Mouse (Mus musculus) neural tube, embryonic 11.5 days (tissue): ENCODE measurements around the gene Cebpg. TPM values are rescaled to one million over a fixed set of nuclear protein-coding genes. Genes with fewer than 3 reads are reported as not detected.

Experiments
- ATAC-seq: fragments of 200-750 bp; cut with Nextera tagmentation; 2 replicates; pipeline ENCODE4 v1.8.0; 2017; ENCODE audit warnings: moderate number of reproducible peaks, mild to moderate bottlenecking, moderate TSS enrichment, moderate library complexity; ENCODE audit not compliant: insufficient read depth, low FRiP score, low TSS enrichment
- DNase-seq: peaks from one replicate; pipeline ENCODE4 v3.0.0-alpha.2; 2015; ENCODE audit warnings: low spot score
- H3K27ac ChIP-seq: fragments of 300-500 bp; sonication (generic); 2 replicates; pipeline ENCODE4 v1.5.1; 2014; ENCODE audit warnings: low read depth, mild to moderate bottlenecking, low read length
- H3K27me3 ChIP-seq: fragments of 300-500 bp; sonication (generic); 2 replicates; pipeline ENCODE4 v1.6.1; 2014; ENCODE audit warnings: mild to moderate bottlenecking, low read length, mixed read lengths; ENCODE audit not compliant: control insufficient read depth, insufficient read depth
- H3K36me3 ChIP-seq: fragments of 300-500 bp; sonication (generic); 2 replicates; pipeline ENCODE4 v1.6.1; 2014; ENCODE audit warnings: mild to moderate bottlenecking, low read length, moderate library complexity, mixed read lengths; ENCODE audit not compliant: control insufficient read depth, insufficient read depth
- H3K4me1 ChIP-seq: fragments of 300-500 bp; sonication (generic); 2 replicates; pipeline ENCODE4 v1.6.1; 2014; ENCODE audit warnings: low read length, mixed read lengths; ENCODE audit not compliant: control insufficient read depth, insufficient read depth
- H3K4me2 ChIP-seq: fragments of 300-500 bp; sonication (generic); 2 replicates; pipeline ENCODE4 v1.6.1; 2014; ENCODE audit warnings: low read depth, mild to moderate bottlenecking, moderate library complexity
- H3K4me3 ChIP-seq: fragments of 300-500 bp; sonication (generic); 2 replicates; pipeline ENCODE4 v1.5.1; 2014; ENCODE audit warnings: low read depth, low read length
- H3K9ac ChIP-seq: fragments of 300-500 bp; sonication (generic); 2 replicates; pipeline ENCODE4 v1.6.1; 2014; ENCODE audit warnings: mild to moderate bottlenecking, low read length
- H3K9me3 ChIP-seq: fragments of 300-500 bp; sonication (generic); 2 replicates; pipeline ENCODE4 v1.6.1; 2016; ENCODE audit warnings: low read length; ENCODE audit not compliant: control insufficient read depth
- WGBS: fragments of 180-500 bp; shearing (Covaris S2); extraction: QIAGEN DNeasy Blood & Tissue Kit; methylation state at CpG from one replicate; pipeline ENCODE4 v1.1.7; 2014; 5-methylcytosine and 5-hydroxymethylcytosine counted together
- polyA plus RNA-seq: library from polyadenylated mRNA; unstranded; fragments of >200 nt; fragmentation: Nextera tagmentation; extraction: Ambion mirVana; gene quantifications from 2 replicates; pipeline ENCODE4 v1.2.1, GENCODE M21; 2014

The Cebpg gene
- polyA plus RNA-seq, 1 experiment from 2014 or later = 37.5 TPM

DNA sequence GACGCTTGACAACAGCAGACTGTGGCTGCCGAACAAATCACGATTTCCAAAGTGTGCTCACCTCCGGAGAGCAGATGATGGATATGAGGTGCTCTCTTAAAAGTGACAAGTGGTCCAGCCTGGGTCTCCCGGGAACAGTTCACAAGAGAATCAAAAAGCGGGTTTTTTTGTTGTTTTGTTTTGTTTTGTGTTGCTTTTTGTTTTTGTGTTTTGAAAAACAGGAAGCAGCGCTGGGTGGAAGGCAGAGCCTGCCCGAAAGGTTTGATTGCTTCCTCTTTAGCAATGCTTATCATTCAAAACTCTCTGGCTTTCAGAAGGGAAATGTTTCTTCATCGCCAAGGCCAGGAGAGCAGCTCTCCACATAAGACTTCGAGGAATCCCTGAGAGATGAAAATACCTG, 626 bp upstream of the Cebpg start:
- WGBS = 30% methylated on average over 10 of the region's 10 CpGs
- Histone ChIP-seq H3K4me2 (peak overlapping the region; percentile 48), H3K36me3 (no peaks in the 10 kb centered on the region), H3K4me3 (peak overlapping the region; percentile 91), H3K27ac (no peak overlapping the region), H3K27me3 (no peaks in the 10 kb centered on the region), H3K9ac (0 out of 2 replicates have a peak overlapping the region, but pooled peaks have one; percentile 0), H3K4me1 (peaks cover 7% of the 10 kb centered on the region; the same call in 1 of the 2 replicates), H3K9me3 (no peaks in the 10 kb centered on the region)
- ATAC-seq (no peak), DNase-seq (no peak)

DNA sequence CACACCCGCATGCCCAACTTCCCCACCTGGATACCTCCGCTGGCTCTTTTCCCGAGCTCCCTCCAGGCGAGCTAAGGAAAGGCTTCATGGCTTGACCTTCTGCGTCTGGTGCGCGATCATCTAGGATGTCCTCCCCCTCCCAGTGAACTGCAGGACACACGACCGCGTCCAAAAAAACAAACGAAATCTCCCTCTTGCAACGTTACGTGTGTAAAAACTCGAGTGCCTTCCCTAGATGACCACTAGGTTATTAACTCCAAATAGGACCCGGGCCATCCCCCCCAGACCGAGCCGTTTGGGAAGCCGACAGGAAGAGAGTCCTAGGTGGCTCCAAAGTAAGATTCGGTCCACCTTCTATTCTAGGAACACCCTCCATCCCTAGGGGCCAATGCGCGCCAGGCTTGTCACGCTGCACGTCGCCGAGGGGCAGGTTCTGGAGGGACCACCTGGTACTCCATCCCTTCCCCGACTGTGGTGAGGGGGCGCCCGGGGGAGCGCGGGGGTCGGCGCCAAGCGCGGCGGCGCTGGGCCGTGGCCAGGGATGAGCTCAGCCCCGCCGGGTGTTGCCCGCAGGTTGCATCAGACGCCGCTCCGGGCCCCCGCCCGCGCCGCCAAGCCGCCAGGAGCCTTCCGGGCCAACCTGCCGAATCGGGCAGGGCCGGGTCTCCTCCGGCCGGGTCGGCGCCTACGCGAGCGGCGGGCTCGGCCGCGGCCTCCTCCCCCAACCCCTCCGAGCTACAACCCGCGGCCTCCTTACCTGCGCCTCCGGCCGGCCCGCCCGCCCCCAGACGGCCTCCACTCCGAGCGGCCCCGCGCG, 546 bp downstream of the Cebpg start:
- H3K27ac ChIP-seq = peak overlapping the region; percentile 65
- peak overlapping the region; percentile 89 for H3K9ac ChIP-seq
- H3K27me3 ChIP-seq = no peaks in the 10 kb centered on the region
- H3K4me2 ChIP-seq = peak overlapping the region; percentile 60
- H3K9me3 ChIP-seq = no peaks in the 10 kb centered on the region
- under 1% methylated on average over 41 of the region's 77 CpGs for WGBS
- H3K36me3 ChIP-seq = no peaks in the 10 kb centered on the region
- peak; percentile 26 for DNase-seq
- H3K4me3 ChIP-seq = peak overlapping the region; percentile 91
- H3K4me1 ChIP-seq = peaks cover 7% of the 10 kb centered on the region; the same call in 1 of the 2 replicates
- peak; percentile 89 for ATAC-seq

DNA sequence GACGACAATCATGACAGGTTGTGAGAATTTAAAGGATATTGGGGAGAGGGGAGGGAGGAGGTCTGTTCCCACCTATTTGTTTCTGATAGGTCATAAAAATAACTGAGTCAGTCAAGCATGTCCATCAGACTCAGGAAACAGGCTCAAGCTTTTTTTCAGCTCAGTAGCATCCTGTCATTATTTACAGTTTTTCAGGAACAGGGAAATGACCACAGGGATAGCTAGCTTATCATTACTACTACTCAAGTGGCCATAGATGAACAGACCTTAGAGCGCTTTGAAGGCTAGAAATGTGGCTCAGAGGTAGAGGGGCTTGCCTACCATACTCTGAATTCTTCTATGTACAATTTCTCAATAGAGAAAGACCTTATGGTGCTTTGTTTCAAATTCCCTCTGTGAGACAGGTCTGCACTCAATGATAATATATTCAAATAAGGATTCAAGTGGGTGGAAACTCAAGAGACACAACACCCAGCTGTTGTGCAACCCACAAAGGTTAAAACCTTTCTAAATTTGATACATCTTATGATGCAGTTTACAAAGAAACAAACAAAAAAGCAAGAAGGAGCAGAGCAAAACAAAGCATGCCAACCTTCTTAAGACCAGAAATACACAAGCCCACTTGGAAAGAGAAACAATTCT, 1.3 kb downstream of the Cebpg start:
- ATAC-seq (no peak), DNase-seq (no peak)
- 49% methylated on average over 2 of the region's 2 CpGs for WGBS
- peak overlapping the region; percentile 89 for H3K9ac ChIP-seq
- H3K4me1 ChIP-seq = peaks cover 7% of the 10 kb centered on the region; the same call in 1 of the 2 replicates
- H3K36me3 ChIP-seq = no peaks in the 10 kb centered on the region
- peak overlapping the region; percentile 60 for H3K4me2 ChIP-seq
- no peaks in the 10 kb centered on the region for H3K27me3 ChIP-seq
- H3K4me3 ChIP-seq = peak overlapping the region; percentile 91
- no peaks in the 10 kb centered on the region for H3K9me3 ChIP-seq
- H3K27ac ChIP-seq = no peak overlapping the region

DNA sequence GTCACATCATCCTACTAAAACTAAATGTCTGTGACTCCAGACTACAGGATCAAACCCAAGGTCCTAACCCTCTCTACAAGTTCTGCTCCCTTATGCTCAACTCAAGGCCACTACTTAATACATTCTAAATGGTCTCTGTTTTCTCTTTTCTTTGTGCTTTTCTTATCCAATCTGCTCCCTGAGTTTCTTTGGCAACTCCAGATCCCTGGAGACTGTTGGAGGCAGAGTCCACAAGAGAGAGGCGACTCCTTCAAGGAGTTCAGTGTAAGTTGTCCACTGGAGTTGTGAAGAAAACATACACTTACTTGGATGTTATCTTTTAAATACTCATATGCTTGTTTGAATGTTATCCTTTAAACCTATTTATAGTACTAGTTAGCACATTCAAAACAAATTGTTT, 2.1 kb downstream of the Cebpg start:
- ATAC-seq = no peak
- no peaks in the 10 kb centered on the region for H3K36me3 ChIP-seq
- no peaks in the 10 kb centered on the region for H3K9me3 ChIP-seq
- 95% methylated on average over 1 of the region's 1 CpGs for WGBS
- no peaks in the 10 kb centered on the region for H3K27me3 ChIP-seq
- peaks cover 7% of the 10 kb centered on the region; the same call in 1 of the 2 replicates for H3K4me1 ChIP-seq
- H3K27ac ChIP-seq = no peak overlapping the region
- H3K4me3 ChIP-seq = no peak overlapping the region
- no peak for DNase-seq
- H3K9ac ChIP-seq = no peak overlapping the region
- no peak overlapping the region for H3K4me2 ChIP-seq

DNA sequence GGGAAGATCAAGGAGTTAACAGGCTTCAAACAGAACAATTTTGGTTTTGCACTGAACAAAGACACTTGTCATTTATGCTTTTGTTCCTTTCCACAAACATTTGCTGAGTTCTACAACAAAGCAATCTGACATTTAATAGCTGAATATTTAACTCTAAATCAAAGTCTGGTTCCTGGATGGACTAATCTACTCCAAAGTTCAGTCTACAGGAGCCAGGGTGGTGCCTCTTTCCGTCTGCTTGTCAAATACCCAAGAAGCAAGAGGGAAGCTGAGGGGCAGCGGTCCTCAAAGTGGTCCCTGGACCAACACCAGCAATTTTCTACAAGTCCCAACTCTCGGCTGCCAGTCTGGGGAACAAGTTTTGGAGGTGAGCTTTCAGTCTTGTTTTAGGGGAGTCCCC, 3.2 kb downstream of the Cebpg start:
- Histone ChIP-seq H3K27ac (no peak overlapping the region), H3K27me3 (no peaks in the 10 kb centered on the region), H3K4me1 (peaks cover 7% of the 10 kb centered on the region; the same call in 1 of the 2 replicates), H3K36me3 (no peaks in the 10 kb centered on the region), H3K9me3 (no peaks in the 10 kb centered on the region), H3K4me3 (no peak overlapping the region), H3K4me2 (no peak overlapping the region), H3K9ac (no peak overlapping the region)
- DNase-seq = no peak
- WGBS = 91% methylated on average over 3 of the region's 3 CpGs
- no peak for ATAC-seq

DNA sequence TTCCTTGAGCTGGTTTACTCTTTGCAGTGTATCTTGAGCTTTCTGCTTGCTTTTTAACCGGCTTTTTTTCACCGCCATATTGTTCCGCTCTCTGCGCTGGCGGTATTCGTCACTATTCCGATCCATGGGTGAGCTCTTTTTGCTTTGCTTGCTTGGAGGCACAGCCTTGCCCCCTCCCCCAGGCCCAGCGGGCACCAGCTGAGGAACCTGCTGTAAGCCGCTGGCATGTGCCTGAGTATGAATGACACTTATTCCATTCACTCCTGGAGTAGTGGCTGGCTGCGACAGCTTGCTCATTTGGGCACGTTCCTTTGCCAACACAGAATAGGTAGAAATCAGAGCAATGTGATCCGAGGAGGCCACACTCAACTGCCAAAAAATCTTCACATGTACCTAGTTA, 5.8 kb downstream of the Cebpg start:
- DNase-seq (no peak), ATAC-seq (no peak)
- Histone ChIP-seq H3K9me3 (no peaks in the 10 kb centered on the region), H3K4me2 (no peak overlapping the region), H3K4me3 (no peak overlapping the region), H3K4me1 (peaks cover 7% of the 10 kb centered on the region; the same call in 1 of the 2 replicates), H3K27ac (no peak overlapping the region), H3K9ac (no peak overlapping the region), H3K27me3 (no peaks in the 10 kb centered on the region), H3K36me3 (no peaks in the 10 kb centered on the region; the same call in 1 of the 2 replicates)
- WGBS = 95% methylated on average over 12 of the region's 12 CpGs

DNA sequence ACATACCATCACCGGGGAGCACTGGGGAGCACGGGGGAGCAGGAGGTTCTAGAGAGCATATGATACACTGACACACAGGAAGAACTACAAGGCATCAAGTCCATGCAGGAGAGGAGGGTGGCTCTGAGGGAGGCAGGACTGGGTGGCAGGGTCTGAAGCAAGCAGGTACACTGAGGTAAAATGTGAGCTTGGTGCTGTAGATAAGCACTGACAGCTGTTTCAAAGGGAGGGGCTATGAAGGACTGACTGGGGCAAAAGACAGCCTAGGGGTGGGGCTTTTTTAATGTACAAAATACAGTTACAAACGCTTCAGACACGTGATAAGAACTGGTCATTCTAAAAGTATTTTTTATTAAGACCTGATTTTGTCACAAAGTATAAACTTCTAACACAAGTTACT, 10.3 kb downstream of the Cebpg start:
- Histone ChIP-seq H3K27me3 (no peaks in the 10 kb centered on the region), H3K4me1 (no peaks in the 10 kb centered on the region), H3K9ac (no peak overlapping the region), H3K9me3 (no peaks in the 10 kb centered on the region), H3K4me2 (no peak overlapping the region), H3K4me3 (no peak overlapping the region), H3K27ac (no peak overlapping the region), H3K36me3 (peaks cover 9% of the 10 kb centered on the region; the same call in 1 of the 2 replicates)
- no peak for DNase-seq
- ATAC-seq = no peak
- WGBS = 94% methylated on average over 4 of the region's 4 CpGs

DNA sequence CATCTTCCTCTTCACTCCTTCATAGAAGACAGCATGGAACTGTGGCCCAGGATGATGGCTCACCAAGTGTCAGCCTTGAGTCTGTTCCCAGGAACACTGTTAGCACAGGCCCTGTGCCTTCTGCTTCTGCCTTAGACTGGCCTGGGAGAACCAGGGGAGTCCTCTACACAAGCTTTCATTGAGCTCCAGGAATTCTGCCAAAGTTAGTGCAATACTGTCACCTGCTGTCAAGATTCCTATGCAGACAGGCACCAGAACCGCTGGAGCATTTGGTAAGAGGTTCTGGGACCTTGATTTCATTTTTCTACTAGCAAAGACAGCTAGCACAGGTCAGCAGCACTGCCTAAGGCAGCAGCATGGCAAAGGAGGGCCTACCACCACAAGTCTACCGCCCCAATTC, 11.7 kb downstream of the Cebpg start:
- 89% methylated on average over 2 of the region's 2 CpGs for WGBS
- DNase-seq = no peak

More for the DNA sequence above, 11.7 kb downstream of the Cebpg start:
- no peak overlapping the region for H3K4me3 ChIP-seq
- H3K9me3 ChIP-seq = no peaks in the 10 kb centered on the region
- H3K4me2 ChIP-seq = no peak overlapping the region
- peaks cover 9% of the 10 kb centered on the region; the same call in 1 of the 2 replicates for H3K36me3 ChIP-seq
- no peaks in the 10 kb centered on the region for H3K27me3 ChIP-seq
- no peaks in the 10 kb centered on the region for H3K4me1 ChIP-seq
- H3K9ac ChIP-seq = no peak overlapping the region
- no peak overlapping the region for H3K27ac ChIP-seq
- ATAC-seq = no peak
